Mouse (Mus musculus): Measurements from ENCODE around the gene Cxcr4.

DNA sequence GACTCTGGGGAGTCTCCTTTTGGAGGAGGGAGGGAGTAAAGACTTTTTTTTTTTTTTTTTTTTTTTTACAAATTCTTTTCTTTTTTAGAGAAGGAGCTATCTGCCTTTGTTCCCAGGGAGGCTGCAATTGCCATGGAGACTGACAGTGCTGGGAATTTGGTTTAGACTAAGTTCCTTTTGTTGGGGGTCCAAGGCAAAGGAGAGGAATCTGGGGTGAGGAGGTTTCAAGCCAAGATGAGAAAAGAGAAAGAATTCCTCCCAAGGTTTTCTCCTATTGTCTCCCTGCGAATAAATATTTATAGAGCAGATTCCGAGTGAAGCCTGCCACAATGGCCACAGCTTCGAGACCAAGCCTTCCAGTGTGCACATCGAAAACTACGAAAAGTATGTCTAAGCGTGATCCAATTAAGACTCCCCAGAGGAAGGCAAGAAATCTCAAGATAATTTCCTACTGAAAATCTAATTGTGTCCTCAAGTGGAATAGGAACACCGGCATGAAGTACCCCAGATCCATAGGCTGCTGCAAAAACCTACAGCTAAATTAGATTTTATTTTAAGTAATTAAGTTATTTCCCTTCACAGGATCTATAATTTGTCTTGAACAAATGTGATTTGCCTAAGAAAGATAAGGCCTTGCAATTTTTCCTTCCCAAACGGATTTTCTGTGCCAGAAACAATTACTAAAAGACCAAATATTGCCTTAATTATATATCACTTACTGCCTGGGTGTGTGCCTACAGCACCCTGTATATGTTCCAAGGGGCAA lies 5.7 kb downstream of the Cxcr4 start:
- TF ChIP-seq CTCF (IDR thresholded peaks at IDR 0.05; ENCODE audit: low read depth, low read length) = no peak
- TF ChIP-seq POLR2A (IDR thresholded peaks at IDR 0.05; ENCODE audit: borderline replicate concordance, low read depth, low read length) = no peak

Data from bone marrow macrophage, adult 2 months (primary cell).